Mouse (Mus musculus) urinary bladder, postnatal 25 days (tissue): ENCODE results near the gene Car6.

Experiments used
- DNase-seq: peaks from one replicate; pipeline ENCODE4 v3.0.0; 2022; ENCODE audit warnings: low spot score

The Car6 gene

DNA sequence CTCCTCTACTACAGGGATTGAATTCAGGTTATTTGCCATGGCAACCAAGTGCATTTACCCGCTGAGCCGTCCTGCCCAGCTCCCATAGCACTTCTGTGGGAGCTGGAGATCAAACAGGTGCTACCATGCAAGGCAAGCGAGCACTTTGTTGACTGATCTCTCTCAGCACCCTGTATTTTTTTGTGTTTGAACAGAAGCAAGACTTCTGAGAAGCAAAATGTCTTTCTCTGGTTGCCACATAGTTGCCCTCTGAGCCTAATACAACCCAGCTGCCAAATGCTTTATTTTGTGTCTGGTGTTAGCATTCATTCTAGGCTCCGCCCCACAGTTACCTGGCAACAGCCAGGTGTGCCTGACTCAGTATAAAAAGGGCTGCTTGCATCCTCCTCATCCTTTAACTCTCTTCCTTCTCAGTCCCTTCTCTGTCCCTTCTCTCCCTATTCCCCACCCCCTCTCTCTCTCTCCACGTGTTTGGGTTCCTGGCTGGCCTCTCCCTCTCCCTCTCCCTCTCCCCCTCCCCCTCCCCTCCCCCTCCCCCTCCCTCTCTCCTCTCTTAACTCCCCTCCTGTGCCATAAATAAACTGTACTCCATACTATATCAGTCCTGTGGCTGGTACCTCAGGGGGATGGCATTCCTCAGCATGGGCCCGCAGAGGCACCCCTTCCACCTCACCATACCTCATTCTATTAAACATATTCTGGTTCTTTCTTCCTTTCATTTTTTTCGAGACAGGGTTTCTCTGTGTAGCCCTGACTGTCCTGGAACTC lies 27.6 kb upstream of the Car6 start:
- no peak for DNase-seq

DNA sequence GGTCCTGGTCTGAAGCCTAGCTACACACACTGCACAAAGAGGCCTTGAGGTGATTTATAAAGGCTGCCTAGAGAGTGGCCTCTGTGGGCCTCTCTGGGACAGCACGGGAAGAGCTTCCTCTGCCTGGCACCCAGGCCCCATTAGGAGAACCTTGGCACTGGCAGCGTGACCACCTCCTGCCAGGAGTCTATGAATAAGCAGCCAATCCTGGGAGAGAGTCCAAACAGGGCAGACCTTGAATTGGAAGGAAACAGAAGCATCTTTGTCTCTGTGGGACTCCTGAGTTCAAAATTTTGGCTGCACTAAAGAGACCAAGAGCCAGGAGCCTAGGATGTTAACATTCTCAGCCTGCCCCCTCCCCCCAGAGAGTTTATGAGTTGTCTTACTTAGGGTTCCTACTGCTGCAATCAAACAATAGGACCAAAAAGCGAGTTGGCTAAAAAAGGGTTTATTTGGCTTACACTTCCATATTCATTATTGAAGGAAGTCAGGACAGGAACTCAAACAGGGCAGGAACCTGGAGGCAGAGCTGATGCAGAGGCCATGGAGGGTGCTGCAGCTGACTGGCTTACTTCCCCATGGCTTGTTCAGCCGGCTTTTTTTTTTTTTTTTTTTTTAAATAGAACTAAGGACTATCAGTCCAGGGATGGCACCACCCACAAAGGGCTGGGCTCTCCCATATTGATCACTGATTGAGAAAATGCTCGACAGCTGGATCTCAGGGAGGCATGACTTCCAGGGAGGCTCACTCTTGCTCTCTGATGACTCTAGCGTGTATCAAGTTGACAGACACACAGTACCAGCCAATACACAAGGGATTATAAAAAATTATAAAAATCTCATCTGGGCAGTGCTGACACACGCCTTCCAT lies 25.9 kb upstream of the Car6 start:
- no peak for DNase-seq

DNA sequence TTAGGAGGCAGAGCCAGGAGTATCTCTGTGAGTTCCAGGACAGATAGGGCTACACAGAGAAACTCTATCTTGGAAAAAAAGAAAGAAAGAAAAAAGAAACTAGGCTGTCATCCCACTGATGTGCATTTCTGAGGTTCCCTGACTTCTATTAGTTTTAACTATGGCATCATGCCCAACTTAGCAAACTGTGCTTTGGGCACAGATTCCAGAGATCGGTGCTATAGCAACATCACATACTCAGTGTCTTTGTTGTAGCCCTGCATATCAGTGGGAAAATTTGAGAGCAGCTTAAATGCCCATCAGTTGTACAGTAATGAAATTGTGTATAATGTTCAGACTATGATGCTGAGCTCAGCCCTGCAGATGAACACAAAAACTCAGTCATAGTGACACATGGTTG lies 24.6 kb upstream of the Car6 start:
- no peak for DNase-seq

DNA sequence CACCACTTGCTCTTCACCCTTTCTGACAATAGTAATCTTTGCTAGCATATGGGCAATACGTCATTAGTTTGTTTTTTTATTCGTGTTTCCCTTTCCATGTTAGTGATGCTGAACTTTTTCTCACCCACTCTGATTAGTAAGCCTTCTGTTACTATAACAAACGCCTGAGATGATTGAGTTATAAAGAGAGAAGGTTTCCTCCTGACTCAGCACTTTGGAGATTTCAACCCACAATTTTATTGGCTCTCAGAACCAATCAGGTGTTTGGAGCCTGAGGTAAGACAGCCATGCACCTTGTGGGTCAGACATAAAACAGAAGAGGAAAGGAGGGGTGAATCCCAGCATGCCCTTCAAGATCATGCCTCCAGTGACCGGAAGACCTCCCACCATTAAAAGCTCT lies 22.7 kb upstream of the Car6 start:
- DNase-seq: no peak

DNA sequence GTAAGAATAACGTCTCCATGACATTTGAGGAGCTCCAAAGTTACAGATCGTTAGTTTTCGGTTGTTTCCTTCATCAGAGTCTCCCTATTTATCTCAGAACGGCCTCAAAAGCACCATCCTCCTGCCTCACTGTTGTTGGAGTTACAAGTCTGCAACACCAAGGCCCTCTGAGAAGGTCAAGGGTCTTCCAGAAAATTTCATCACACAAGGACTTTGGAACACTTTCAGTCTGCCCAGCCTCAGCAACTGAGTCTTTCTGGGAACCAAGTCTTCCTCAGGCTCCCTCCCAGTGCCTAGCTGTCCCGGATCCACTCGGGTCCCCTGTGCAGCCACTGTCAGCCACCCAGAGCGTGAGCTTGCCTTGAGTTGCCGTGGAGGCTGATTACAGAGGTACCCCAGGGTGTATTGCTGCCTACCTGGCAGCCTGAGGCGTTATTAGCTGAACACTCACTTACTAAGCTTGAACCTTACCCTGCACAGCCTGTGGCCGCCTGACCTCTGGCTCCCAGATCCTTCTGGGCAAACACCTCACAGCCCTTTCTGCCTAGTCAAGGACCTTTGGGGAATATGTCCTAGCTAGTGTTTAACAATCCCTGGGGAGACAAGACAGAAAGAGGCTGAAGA lies 20.0 kb upstream of the Car6 start:
- no peak for DNase-seq

DNA sequence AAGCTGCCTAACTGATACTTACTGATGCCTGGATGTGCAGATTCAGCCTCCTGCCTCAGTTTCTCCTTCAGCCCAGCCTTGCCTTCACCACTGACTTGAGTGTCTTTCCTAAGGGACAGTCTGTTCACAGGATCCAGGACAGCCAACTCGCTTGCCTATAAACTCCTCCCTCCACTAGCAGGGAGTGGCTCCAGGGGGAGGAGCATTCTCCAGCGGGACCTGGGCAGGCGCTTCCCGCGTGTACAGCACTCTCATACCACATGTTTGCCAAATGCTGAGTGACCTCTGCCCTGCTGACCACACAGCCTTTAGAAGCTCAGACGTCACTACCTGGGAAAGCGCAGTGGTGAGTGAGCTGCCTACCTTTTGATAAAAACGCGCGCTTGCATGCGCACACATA lies 19.5 kb upstream of the Car6 start:
- DNase-seq: no peak

DNA sequence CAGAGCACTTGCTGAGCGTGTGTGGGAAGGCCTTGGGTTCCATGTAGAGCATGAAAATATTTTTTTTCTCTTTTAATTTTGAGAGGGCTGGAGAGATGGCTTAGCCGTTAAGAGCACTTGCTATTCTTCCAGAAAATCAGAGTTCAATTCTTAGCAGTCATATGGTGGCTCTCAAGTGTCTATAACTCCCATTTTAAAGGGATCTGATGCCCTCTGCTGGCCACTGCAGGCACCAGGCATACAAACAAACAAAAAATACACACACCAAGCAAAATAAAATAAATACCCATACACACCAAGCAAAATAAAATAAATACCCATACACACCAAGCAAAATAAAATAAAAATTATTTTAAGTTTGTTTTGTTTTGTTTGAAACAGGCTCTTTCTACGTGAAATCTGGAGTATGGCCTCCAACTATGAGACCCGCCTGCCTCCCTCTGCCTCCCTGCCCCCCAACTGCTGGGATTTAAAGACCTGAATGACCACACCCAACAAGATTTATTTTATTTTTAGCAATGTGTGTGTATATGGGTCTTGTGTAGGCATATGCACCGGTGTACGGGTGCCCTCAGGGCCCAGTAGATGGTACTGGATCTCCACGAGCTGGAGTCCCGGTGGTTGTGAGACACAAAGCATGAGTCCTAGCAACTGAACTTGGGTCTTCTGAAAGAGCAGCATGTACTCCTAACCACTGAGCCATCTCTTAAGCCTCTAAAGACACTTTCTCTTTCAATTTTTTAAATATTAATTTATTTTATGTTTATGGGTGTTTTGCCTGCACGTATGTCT lies 18.6 kb upstream of the Car6 start:
- DNase-seq: peak; percentile 54

DNA sequence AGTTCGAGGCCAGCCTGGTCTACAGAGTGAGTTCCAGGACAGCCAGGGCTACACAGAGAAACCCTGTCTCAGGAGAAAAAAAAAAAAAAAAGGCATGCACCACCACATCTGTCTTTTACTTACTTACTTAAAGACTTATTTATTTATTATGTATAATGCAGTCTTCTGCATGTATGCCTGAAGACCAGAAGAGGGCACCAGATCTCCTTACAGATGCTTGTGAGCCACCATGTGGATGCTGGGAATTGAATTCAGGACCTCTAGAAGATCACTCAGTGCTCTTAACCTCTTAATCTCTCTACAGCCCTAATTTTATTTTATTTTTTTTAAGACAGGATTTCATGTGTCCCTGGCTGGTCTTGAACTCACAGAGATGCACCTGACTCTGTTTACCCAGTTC lies 16.8 kb upstream of the Car6 start:
- DNase-seq: no peak

DNA sequence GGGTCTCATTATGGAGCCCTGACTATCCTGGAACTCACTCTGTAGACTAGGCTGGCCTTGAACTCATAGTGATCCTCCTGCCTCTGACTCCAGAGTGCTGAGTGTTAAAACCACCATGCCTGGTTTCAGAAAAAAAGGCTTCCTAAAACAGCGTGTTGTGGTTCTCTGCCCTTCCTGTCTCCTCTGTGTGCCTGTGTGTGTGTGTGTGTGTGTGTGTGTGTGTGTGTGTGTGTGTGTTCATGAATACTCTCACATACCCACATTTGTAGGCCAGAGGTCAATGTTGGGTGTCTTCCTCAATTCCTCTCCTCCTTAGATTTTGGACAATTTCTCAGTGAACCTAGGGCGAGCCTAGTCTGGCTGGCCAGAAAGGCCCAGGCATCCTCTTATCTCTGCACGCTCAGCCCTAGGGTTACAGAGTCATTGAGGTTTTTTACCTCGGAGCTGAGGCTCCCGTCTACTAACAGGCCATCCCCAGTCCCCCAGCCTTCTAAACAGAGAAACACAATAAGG lies 16.0 kb upstream of the Car6 start:
- no peak for DNase-seq

DNA sequence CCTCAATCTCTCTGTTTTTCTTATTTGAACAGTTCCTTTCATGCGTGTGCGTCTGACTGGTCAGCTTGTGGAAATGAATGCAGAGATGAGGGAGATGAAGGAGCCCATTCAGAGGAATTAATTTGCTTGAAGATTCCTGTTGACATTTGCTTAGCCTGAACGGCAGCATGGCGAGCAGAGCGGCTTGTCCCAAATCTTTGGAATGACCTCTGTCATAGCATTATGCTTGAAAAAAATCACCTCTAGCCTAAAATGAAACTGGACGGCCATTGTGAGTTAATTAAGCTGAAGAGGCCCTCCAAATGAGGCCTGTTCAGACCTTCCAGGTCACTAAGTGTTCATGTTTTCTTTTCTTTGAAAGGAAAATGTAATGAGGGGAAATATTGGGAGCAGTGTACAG lies 15.3 kb upstream of the Car6 start:
- no peak for DNase-seq

DNA sequence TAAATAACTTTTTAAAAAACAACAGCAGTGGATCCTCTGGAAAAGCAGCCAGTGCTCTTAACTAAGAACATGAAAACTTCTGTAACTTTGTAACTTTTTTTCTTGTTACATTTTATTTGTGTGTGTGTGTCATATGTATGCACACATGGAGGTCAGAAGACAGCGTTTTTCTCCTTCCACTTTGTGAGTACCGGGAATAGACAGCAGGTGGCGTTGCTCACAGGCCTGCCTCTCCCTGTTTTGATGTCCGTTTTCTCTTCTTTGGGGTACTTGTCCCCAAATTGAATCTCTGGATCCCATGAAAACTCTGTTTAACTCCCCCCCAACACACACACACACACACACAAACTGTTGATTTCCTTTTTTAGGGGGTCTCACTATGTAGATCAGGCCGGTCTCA lies 12.8 kb upstream of the Car6 start:
- DNase-seq: no peak

DNA sequence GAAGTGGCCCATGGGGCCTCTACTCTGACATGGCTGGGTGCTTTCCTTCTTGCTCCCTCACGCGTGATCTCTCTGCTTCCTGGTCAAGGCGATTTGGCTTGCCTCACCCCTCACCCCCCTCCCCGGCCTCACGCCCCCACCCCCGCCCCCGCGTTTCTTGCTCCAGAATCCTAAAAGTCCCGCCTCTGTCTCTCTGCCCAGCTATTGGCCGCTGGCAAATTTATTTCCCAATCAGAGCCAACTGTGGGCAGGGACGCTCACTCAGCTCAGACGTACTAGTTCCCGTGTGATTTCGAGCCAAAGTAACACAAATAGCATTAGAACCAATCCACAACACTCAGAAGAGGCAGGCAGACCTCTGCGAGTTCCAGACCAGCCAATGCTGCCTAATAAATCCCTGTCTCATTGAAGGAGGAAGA lies 11.4 kb upstream of the Car6 start:
- DNase-seq: peak; percentile 17

DNA sequence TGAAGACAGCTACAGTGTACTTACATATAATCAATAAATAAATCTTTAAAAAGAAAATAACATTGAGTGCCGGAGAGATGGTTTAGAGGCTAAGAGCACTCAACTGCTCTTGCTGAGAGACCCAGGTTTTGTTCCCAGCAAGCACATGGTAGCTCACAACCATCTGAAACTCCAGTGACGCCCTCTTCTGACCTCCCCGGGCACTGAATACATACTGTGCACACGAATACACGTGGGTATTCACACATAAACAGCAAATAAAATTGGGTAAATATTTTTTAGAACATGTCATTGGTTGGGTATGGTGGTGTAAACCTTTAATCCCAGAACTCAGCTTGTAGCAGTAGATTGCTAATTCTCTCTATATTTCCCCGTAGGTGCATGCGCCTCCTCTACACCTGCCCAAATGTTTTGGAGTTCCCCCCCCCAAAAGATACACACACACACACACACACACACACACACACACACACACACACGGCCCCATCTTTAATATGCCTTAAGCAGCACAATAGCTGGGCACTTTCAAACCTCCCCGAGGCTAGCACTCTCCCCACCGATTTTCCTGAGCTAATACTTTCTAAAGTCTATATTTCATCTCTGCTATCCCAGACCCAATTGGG lies 10.9 kb upstream of the Car6 start:
- no peak for DNase-seq

DNA sequence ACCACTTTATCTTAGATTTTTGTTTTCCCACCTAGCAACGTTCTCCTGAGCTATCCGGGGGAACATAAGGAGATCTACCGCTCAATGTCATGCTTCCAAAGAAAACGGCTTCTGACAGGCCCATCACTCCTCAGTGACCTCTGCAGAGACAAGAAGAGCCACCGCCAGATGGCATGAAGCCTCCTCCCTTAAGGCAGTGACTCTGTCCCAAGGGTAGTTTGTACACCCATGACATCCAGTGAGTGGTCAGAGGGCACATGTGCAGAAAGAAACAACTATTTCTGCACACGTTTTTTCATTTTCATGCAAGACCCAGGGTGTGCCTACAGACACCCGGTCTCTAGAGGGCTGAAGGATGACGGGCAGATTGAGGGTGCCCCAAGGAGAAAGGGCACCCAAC lies 9.2 kb upstream of the Car6 start:
- no peak for DNase-seq

DNA sequence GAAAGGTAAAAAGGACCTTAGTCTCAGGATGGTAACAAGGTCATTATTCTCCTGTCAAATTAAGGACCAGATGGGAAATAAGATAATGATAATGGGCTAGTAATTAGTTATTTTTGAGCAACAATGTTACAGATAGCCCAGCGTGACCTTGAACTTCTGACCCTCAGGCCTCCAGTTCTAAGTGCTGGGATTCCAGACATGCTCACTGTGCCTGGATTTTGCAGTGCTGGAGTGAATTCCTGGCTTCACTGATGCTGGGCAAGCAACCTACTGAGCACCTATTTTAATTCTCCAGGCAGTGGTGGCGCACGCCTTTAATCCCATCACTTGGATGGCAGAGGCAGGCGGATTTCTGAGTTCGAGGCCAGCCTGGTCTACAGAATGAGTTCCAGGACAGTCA lies 8.6 kb upstream of the Car6 start:
- DNase-seq: no peak

DNA sequence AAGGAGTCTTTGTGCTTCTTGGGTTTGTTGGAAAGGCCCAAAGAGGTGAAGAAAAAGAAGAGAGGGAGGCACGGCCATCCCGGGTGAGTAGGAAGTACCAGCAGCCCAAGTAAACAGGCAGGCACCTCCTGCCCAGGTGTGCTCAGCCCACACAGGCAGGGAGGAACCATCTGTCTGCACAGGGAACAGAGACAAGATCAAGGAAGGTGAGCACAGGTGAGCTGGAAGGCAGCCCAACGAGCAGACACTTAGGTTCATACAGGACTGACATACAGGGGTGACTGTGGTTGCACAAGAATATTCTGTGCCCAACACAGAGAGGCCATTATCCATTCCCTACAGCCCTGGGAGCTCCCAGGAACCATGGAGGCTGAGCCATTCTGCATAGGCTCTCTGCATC lies 3.7 kb upstream of the Car6 start:
- no peak for DNase-seq

DNA sequence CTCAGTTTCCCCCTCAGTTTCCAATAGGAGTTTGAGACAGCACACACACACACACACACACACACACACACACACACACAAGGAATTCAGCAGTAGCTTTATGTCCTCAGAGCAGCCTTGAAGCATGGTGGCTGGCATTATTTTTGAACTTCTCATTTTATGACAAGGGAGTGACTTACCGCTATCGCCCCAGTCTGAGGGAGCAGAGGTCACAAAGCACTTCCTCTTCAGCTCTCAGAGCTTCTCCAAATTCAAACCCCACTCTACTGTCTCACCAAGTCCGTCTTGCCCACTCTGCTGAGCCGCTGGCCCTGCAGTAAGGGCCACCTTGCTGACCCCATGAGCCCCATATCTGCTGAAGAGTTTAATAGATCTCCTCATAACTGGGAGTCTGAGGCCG lies 1.6 kb upstream of the Car6 start:
- no peak for DNase-seq

DNA sequence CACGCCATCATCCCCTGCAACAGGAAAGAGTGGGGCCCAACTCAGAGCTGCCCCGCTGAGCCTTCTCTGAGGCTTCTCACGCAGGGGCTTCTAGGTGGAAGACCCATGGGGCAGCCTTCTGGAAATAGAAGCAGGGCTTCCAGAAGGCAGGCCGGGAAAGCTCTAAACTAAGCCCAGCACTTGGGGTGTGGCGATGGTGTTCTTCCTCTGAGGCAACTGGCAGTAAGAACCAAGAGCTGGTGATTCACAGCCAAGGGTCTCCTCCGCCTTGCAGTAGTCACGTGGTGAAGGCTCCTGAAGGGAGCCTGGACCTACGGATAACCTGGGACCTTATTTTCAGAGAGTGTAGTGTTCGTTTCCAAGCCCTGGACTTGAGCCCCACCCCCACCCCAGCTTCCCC lies 2.9 kb downstream of the Car6 start:
- no peak for DNase-seq

DNA sequence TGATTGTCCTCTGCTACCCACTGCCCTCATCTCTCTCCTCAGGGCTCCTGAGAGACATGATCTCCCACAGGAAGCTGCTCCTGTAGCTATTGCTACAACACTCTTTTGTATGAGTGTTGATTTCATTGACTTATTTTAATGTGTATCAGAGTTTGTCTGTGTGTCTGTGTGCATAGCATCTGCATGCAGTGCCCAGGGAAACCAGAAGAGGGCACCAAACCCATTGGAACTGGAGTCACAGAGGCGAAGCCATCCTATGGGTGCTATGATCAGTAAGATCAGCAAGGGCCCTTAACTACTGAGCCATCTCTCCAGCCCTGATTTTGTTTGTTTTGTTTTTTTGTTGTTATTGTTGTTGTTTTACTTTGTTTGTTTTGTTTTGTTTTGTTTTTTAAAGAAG lies 7.2 kb downstream of the Car6 start:
- no peak for DNase-seq

DNA sequence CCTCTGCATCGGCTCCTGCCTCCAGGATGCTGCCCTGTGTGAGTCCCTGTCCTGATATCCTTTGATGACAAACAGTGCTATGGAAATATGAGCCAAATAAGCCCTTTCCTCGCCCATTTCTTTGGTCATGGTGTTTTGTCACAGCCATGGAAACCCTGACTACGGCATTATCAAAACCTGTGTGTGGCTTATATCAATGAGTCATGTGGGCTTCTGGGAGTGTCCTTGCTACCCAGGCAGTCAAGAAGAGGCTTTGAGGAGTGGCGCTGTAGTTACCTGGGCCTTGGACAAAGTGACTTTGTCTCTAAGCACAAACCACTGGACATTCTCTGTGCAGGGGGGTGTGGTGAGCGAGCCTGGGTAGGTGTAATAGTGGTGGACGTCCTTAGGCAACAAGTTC lies 8.9 kb downstream of the Car6 start:
- no peak for DNase-seq

DNA sequence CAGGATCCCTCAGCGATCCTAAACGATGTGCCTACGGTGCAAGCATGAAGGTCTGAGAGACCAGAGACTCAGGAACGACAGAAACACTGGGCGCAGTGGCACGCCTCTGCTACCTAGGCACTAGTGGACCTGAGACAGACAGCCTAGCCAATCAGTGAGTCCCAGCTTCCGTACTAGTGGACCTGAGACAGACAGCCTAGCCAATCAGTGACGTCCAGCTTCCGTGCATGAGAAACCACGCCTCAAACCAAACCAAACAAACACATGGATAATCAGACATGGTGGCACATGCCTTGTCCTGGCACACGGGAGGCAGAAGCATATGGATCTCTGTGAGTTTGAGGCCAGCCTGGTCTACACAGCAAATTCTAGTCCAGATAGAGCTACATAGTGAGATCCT lies 12.9 kb downstream of the Car6 start:
- no peak for DNase-seq

DNA sequence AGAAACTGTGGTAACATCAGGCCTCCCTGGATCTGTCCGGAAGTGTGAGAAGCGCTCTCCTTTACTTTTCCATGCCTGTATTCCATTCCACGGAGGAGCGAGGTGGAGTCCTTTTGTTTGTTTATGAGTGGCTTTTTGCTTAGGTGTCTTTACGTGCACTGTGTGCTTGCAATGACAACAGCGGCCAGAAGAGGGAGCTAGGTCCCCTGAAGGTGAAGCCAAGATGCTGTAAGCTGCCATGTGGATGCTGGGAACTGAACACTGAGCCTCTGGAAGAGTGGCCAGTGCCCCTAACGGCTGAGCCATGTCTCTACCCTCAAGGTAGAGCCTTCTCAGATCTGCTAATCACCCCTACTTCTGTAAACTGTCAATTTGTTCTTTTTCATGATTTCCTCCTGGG lies 19.8 kb downstream of the Car6 start:
- DNase-seq: no peak
